Mouse (Mus musculus) midbrain, embryonic 16.5 days (tissue): ENCODE measurements around the gene Fads6. TPM values are rescaled to one million over a fixed set of nuclear protein-coding genes. Genes with fewer than 3 reads are reported as not detected.

Experiments
- ATAC-seq: fragments of 200-750 bp; cut with Nextera tagmentation; 2 replicates; pipeline ENCODE4 v1.8.0; 2017; ENCODE audit warnings: moderate TSS enrichment
- H3K27ac ChIP-seq: fragments of 300-500 bp; sonication (generic); 2 replicates; pipeline ENCODE4 v1.5.1; 2014; ENCODE audit warnings: mild to moderate bottlenecking, low read length, mixed read lengths
- H3K27me3 ChIP-seq: fragments of 300-500 bp; sonication (generic); 2 replicates; pipeline ENCODE4 v1.6.1; 2014; ENCODE audit warnings: low read depth, low read length, mixed read lengths; ENCODE audit not compliant: control insufficient read depth, insufficient read depth
- H3K36me3 ChIP-seq: fragments of 300-500 bp; sonication (generic); 2 replicates; pipeline ENCODE4 v1.6.1; 2014; ENCODE audit warnings: mild to moderate bottlenecking, low read length, moderate library complexity, mixed read lengths; ENCODE audit not compliant: control insufficient read depth, insufficient read depth
- H3K4me1 ChIP-seq: fragments of 300-500 bp; sonication (generic); 2 replicates; pipeline ENCODE4 v1.6.1; 2014; ENCODE audit warnings: mild to moderate bottlenecking, low read length, mixed read lengths; ENCODE audit not compliant: control insufficient read depth, insufficient read depth
- H3K4me2 ChIP-seq: fragments of 300-500 bp; sonication (generic); 2 replicates; pipeline ENCODE4 v1.6.1; 2014; ENCODE audit warnings: mild to moderate bottlenecking, low read length, mixed read lengths
- H3K4me3 ChIP-seq: fragments of 300-500 bp; sonication (generic); 2 replicates; pipeline ENCODE4 v1.5.1; 2014; ENCODE audit warnings: low read depth, mild to moderate bottlenecking, low read length, moderate library complexity, mixed read lengths
- H3K9ac ChIP-seq: fragments of 300-500 bp; sonication (generic); 2 replicates; pipeline ENCODE4 v1.6.1; 2014; ENCODE audit warnings: low read depth, low read length, mixed read lengths
- H3K9me3 ChIP-seq: fragments of 300-500 bp; sonication (generic); replicated peaks from 2 replicates; pipeline ENCODE4 v1.6.1; 2014; ENCODE audit warnings: mild to moderate bottlenecking, low read length, mixed read lengths; ENCODE audit not compliant: control insufficient read depth, poor library complexity, severe bottlenecking
- WGBS: fragments of 180-500 bp; shearing (Covaris S2); extraction: QIAGEN DNeasy Blood & Tissue Kit; methylation state at CpG from one replicate; pipeline ENCODE4 v1.1.7; 2014; 5-methylcytosine and 5-hydroxymethylcytosine counted together
- polyA plus RNA-seq: library from polyadenylated mRNA; unstranded; fragments of >200 nt; fragmentation: Nextera tagmentation; extraction: Ambion mirVana; gene quantifications from 2 replicates; pipeline ENCODE4 v1.2.1, GENCODE M21; 2015

Fads6 gene
- polyA plus RNA-seq, 1 experiment from 2014 or later = 1.4 TPM

- ATAC-seq = no peak
- H3K4me3 ChIP-seq = no peak overlapping the region
- peaks cover 5% of the 10 kb centered on the region; the same call in 1 of the 2 replicates for H3K4me1 ChIP-seq
- no peak overlapping the region for H3K9ac ChIP-seq
- H3K27me3 ChIP-seq = peaks cover 46% of the 10 kb centered on the region
- no peaks in the 10 kb centered on the region for H3K9me3 ChIP-seq
- 44% methylated on average over 2 of the region's 2 CpGs for WGBS
- no peak overlapping the region for H3K27ac ChIP-seq
- H3K4me2 ChIP-seq = no peak overlapping the region
- H3K36me3 ChIP-seq = no peaks in the 10 kb centered on the region
Measured at GRCm38 (mm10) chr11:115314249-115314648, 16.8 kb upstream of the Fads6 start.

GRCm38 (mm10) chr11:115308781-115309180, 11.3 kb upstream of the Fads6 start:
- no peaks in the 10 kb centered on the region for H3K4me1 ChIP-seq
- H3K27ac ChIP-seq = no peak overlapping the region
- no peak for ATAC-seq
- 71% methylated on average over 1 of the region's 1 CpGs for WGBS
- no peak overlapping the region for H3K4me2 ChIP-seq
- H3K4me3 ChIP-seq = no peak overlapping the region
- H3K36me3 ChIP-seq = no peaks in the 10 kb centered on the region
- H3K9me3 ChIP-seq = no peaks in the 10 kb centered on the region
- H3K9ac ChIP-seq = no peak overlapping the region
- H3K27me3 ChIP-seq = peaks cover 4% of the 10 kb centered on the region; the same call in 1 of the 2 replicates

GRCm38 (mm10) chr11:115306863-115307262, 9.4 kb upstream of the Fads6 start, which contains the start of gene Otop2:
Gene Otop2 (plus strand): TSS chr11:115307163.
- Histone ChIP-seq H3K27ac (no peak within 1 kb of the TSS), H3K4me3 (no peak within 1 kb of the TSS), H3K9ac (0 out of 2 replicates have a peak within 1 kb of the TSS, but pooled peaks have one; percentile 4), H3K36me3 (no peaks in the 10 kb centered on the region), H3K4me2 (no peak within 1 kb of the TSS), H3K9me3 (no peaks in the 10 kb centered on the region), H3K27me3 (no peaks in the 10 kb centered on the region), H3K4me1 (no peaks in the 10 kb centered on the region)
- 15% methylated on average over 8 of the region's 8 CpGs for WGBS
- no peak for ATAC-seq

- Histone ChIP-seq H3K9me3 (no peaks in the 10 kb centered on the region), H3K4me2 (no peak overlapping the region), H3K4me1 (no peaks in the 10 kb centered on the region), H3K27me3 (no peaks in the 10 kb centered on the region), H3K27ac (no peak overlapping the region), H3K9ac (no peak overlapping the region), H3K36me3 (no peaks in the 10 kb centered on the region), H3K4me3 (no peak overlapping the region)
- WGBS = 85% methylated on average over 8 of the region's 8 CpGs
- no peak for ATAC-seq
Measured at GRCm38 (mm10) chr11:115303167-115303566, 5.7 kb upstream of the Fads6 start.

GRCm38 (mm10) chr11:115301351-115301750, 3.9 kb upstream of the Fads6 start:
- H3K27ac ChIP-seq = no peak overlapping the region
- no peak overlapping the region for H3K9ac ChIP-seq
- H3K27me3 ChIP-seq = no peaks in the 10 kb centered on the region
- no peak overlapping the region for H3K4me2 ChIP-seq
- H3K36me3 ChIP-seq = no peaks in the 10 kb centered on the region
- H3K9me3 ChIP-seq = no peaks in the 10 kb centered on the region
- no peak overlapping the region for H3K4me3 ChIP-seq
- no peak for ATAC-seq
- peaks cover 6% of the 10 kb centered on the region; the same call in 1 of the 2 replicates for H3K4me1 ChIP-seq
- 94% methylated on average over 2 of the region's 2 CpGs for WGBS

- Histone ChIP-seq H3K27me3 (no peaks in the 10 kb centered on the region), H3K36me3 (no peaks in the 10 kb centered on the region)
- WGBS = 81% methylated on average over 4 of the region's 4 CpGs
Measured at GRCm38 (mm10) chr11:115300745-115301144, 3.3 kb upstream of the Fads6 start.

GRCm38 (mm10) chr11:115298160-115298559, 697 bp upstream of the Fads6 start:
- no peak overlapping the region for H3K4me3 ChIP-seq
- H3K9ac ChIP-seq = no peak overlapping the region
- ATAC-seq = no peak
- no peaks in the 10 kb centered on the region for H3K27me3 ChIP-seq
- H3K9me3 ChIP-seq = no peaks in the 10 kb centered on the region
- peaks cover 6% of the 10 kb centered on the region; the same call in 1 of the 2 replicates for H3K4me1 ChIP-seq
- WGBS = 68% methylated on average over 8 of the region's 8 CpGs
- H3K27ac ChIP-seq = no peak overlapping the region
- no peak overlapping the region for H3K4me2 ChIP-seq
- no peaks in the 10 kb centered on the region for H3K36me3 ChIP-seq

More at GRCm38 (mm10) chr11:115300745-115301144, 3.3 kb upstream of the Fads6 start:
- H3K27ac ChIP-seq = no peak overlapping the region
- no peak overlapping the region for H3K9ac ChIP-seq
- H3K4me3 ChIP-seq = no peak overlapping the region
- no peak for ATAC-seq
- H3K9me3 ChIP-seq = no peaks in the 10 kb centered on the region
- peaks cover 6% of the 10 kb centered on the region; the same call in 1 of the 2 replicates for H3K4me1 ChIP-seq
- H3K4me2 ChIP-seq = no peak overlapping the region

- WGBS = 53% methylated on average over 21 of the region's 21 CpGs
- Histone ChIP-seq H3K27ac (peak overlapping the region; percentile 55; the same call in 1 of the 2 replicates), H3K27me3 (no peaks in the 10 kb centered on the region), H3K4me1 (peaks cover 6% of the 10 kb centered on the region; the same call in 1 of the 2 replicates), H3K36me3 (no peaks in the 10 kb centered on the region), H3K9me3 (no peaks in the 10 kb centered on the region), H3K4me2 (peak overlapping the region; percentile 92), H3K4me3 (peak overlapping the region; percentile 70), H3K9ac (peak overlapping the region; percentile 76)
- ATAC-seq = peak; percentile 39; the same call in 1 of the 2 replicates
Measured at GRCm38 (mm10) chr11:115296471-115297210, 822 bp downstream of the Fads6 start.

- 91% methylated on average over 11 of the region's 11 CpGs for WGBS
Measured at GRCm38 (mm10) chr11:115295939-115296338, 1.5 kb downstream of the Fads6 start.

More at GRCm38 (mm10) chr11:115295939-115296338, 1.5 kb downstream of the Fads6 start:
- Histone ChIP-seq H3K4me2 (no peak overlapping the region), H3K9me3 (no peaks in the 10 kb centered on the region), H3K9ac (no peak overlapping the region), H3K4me1 (peaks cover 6% of the 10 kb centered on the region; the same call in 1 of the 2 replicates), H3K4me3 (no peak overlapping the region), H3K36me3 (no peaks in the 10 kb centered on the region), H3K27ac (no peak overlapping the region), H3K27me3 (no peaks in the 10 kb centered on the region)
- ATAC-seq = no peak
